Mouse (Mus musculus) liver, embryonic 16.5 days (tissue): ENCODE results near the gene Foxp4. TPM values are rescaled to one million over a fixed set of nuclear protein-coding genes. Genes with fewer than 3 reads are reported as not detected.
"Not testable (repeated sequence)": the region's sequence is repeated elsewhere in the genome, so short reads cannot be mapped to it uniquely, and the experiment has no call there.

Experiments
- ATAC-seq: fragments of 200-750 bp; cut with Nextera tagmentation; 2 replicates; pipeline ENCODE4 v1.8.0; 2017; ENCODE audit warnings: low read depth, mild to moderate bottlenecking, moderate number of reproducible peaks, moderate library complexity
- H3K27ac ChIP-seq: fragments of 300-500 bp; sonication (generic); 2 replicates; pipeline ENCODE4 v1.5.1; 2014; ENCODE audit warnings: mild to moderate bottlenecking, low read length
- H3K27me3 ChIP-seq: fragments of 300-500 bp; sonication (generic); 2 replicates; pipeline ENCODE4 v1.6.1; 2014; ENCODE audit warnings: low read depth, low read length, mixed read lengths; ENCODE audit not compliant: control insufficient read depth, insufficient read depth
- H3K36me3 ChIP-seq: fragments of 300-500 bp; sonication (generic); 2 replicates; pipeline ENCODE4 v1.6.1; 2014; ENCODE audit warnings: mild to moderate bottlenecking; ENCODE audit not compliant: control insufficient read depth, insufficient read depth
- H3K4me1 ChIP-seq: fragments of 300-500 bp; sonication (generic); 2 replicates; pipeline ENCODE4 v1.6.1; 2014; ENCODE audit warnings: low read depth, low read length, mixed read lengths; ENCODE audit not compliant: control insufficient read depth
- H3K4me2 ChIP-seq: fragments of 300-500 bp; sonication (generic); 2 replicates; pipeline ENCODE4 v1.6.1; 2014; ENCODE audit warnings: low read depth, low read length, mixed read lengths
- H3K4me3 ChIP-seq: fragments of 300-500 bp; sonication (generic); 2 replicates; pipeline ENCODE4 v1.5.1; 2014; ENCODE audit warnings: low read depth, mild to moderate bottlenecking, low read length
- H3K9ac ChIP-seq: fragments of 300-500 bp; sonication (generic); 2 replicates; pipeline ENCODE4 v1.6.1; 2014; ENCODE audit warnings: low read depth, low read length
- H3K9me3 ChIP-seq: fragments of 300-500 bp; sonication (generic); replicated peaks from 2 replicates; pipeline ENCODE4 v1.6.1; 2016; ENCODE audit warnings: low read length; ENCODE audit not compliant: control insufficient read depth
- WGBS: fragments of 180-500 bp; shearing (Covaris S2); extraction: QIAGEN DNeasy Blood & Tissue Kit; methylation state at CpG from one replicate; pipeline ENCODE4 v1.1.7; 2014; ENCODE audit not compliant: insufficient replicate concordance; 5-methylcytosine and 5-hydroxymethylcytosine counted together
- polyA plus RNA-seq: library from polyadenylated mRNA; unstranded; fragments of >200 nt; fragmentation: Nextera tagmentation; extraction: Ambion mirVana; gene quantifications from 2 replicates; pipeline ENCODE4 v1.2.1, GENCODE M21; 2015

Gene Foxp4
- polyA plus RNA-seq, 1 experiment from 2014 or later: 4.0 TPM

DNA sequence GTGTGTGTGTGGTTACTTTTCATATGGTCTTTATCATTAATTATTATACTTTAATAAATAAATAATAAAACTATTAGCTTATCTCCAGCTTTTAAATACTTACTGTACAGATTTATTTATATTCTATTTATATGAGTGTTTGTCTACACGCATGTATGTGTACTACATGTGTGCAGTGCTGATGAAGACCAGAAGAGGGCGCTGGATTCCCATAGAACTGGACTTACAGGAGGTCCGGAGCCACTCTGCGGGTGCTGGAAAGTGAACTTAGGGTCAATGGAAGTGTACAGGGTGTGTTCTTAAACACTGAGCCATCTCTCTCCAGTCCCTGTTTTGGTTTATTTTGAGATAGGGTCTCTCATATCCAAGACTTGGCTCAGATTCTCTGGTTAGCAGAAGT is 68.9 kb downstream of the Foxp4 start:
- Histone ChIP-seq H3K36me3 (no peaks in the 10 kb centered on the region), H3K4me1 (no peaks in the 10 kb centered on the region), H3K9ac (no peak overlapping the region), H3K9me3 (no peaks in the 10 kb centered on the region), H3K27ac (no peak overlapping the region), H3K27me3 (no peaks in the 10 kb centered on the region), H3K4me2 (no peak overlapping the region), H3K4me3 (no peak overlapping the region)
- ATAC-seq: no peak
- WGBS: 66% methylated on average over 4 of the region's 4 CpGs

DNA sequence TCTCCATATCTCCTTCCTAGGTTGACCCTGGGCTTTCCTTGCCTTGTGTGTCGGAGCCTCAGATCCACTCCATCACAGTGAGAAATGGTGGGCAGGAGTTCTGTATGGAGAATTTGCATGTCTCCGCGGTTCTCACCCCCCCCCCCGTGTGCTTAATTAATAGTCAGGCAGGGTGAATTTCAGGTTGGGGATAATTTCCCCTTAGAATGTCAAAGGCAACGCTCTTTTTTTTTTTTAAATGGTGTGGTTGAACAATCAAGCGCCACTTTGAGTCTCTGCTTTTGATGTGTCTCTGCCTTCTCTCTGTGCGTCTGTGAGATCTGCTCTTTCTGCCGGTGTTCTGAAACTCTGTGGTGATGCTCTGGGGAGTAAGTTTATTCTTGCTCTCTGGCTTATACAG is 69.5 kb downstream of the Foxp4 start:
- Histone ChIP-seq H3K4me2 (no peak overlapping the region), H3K9ac (no peak overlapping the region), H3K27ac (no peak overlapping the region), H3K36me3 (no peaks in the 10 kb centered on the region), H3K4me3 (no peak overlapping the region), H3K9me3 (no peaks in the 10 kb centered on the region), H3K27me3 (no peaks in the 10 kb centered on the region), H3K4me1 (no peaks in the 10 kb centered on the region)
- WGBS: 74% methylated on average over 8 of the region's 8 CpGs
- no peak for ATAC-seq

DNA sequence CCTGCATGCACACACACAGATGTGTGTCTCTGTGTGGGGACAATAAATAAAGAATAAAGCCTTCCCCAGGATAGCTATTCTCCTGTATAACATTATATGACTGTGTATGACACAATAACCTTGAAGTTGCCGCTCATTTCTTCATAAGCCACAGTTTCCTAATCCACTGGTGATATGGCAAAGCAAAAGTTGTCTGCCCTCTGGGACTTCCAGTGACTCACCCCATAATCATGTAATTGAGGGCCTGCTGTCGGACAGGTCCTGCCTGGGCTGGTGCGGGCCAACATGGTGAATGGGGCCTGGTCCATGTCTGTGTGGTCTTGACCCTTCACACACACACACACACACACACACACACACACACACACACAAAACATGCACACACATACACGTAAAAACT is 70.7 kb downstream of the Foxp4 start:
- no peak for ATAC-seq
- H3K9ac ChIP-seq: no peak overlapping the region
- no peak overlapping the region for H3K4me3 ChIP-seq
- H3K4me1 ChIP-seq: no peaks in the 10 kb centered on the region
- no peaks in the 10 kb centered on the region for H3K36me3 ChIP-seq
- no peaks in the 10 kb centered on the region for H3K27me3 ChIP-seq
- H3K4me2 ChIP-seq: no peak overlapping the region
- WGBS: 64% methylated on average over 4 of the region's 4 CpGs
- H3K9me3 ChIP-seq: no peaks in the 10 kb centered on the region
- no peak overlapping the region for H3K27ac ChIP-seq

- Histone ChIP-seq H3K27me3 (no peaks in the 10 kb centered on the region), H3K9me3 (no peaks in the 10 kb centered on the region), H3K4me1 (no peaks in the 10 kb centered on the region), H3K27ac (no peak overlapping the region), H3K9ac (no peak overlapping the region), H3K4me2 (no peak overlapping the region), H3K4me3 (no peak overlapping the region), H3K36me3 (no peaks in the 10 kb centered on the region)
- ATAC-seq: no peak
- WGBS: 67% methylated on average over 3 of the region's 4 CpGs
Measured at GRCm38 (mm10) chr17:47853336-47853735, 71.1 kb downstream of the Foxp4 start.

DNA sequence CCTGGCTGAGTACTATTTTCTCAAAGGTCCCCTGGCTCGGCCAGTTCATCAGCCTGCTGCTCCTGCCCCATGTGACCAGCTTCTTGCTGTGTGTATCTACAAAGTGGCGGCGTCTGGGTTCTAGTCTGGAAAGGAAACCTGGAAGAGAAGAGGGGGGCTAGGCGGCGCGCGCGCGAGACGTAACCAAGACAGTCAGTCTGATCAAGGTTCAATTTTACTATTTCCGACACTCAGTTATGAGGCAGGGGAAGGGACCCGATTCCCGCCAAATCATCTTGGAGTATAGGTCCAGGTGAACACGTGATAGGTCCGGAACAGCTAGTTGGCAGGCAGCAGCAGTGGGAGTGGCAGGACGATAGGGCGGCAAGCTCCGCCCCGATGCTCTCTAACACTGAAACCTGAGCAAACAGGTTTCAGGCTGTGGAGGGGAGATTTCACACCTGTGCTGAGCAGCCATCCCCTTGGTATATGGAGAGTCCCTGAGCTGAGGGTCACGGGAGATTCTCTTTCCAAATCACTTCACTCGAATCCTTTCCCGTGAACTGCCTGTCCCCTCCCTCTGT is 72.6 kb downstream of the Foxp4 start:
- Histone ChIP-seq H3K4me2 (peak overlapping the region; percentile 39; the same call in 1 of the 2 replicates), H3K4me3 (peak overlapping the region; percentile 8; the same call in 1 of the 2 replicates)
- 9% methylated on average over 22 of the region's 22 CpGs for WGBS
- ATAC-seq: peak; percentile 32; the same call in 1 of the 2 replicates
- not testable (repeated sequence) for H3K9me3 ChIP-seq, H3K9ac ChIP-seq, H3K27ac ChIP-seq, H3K27me3 ChIP-seq, H3K4me1 ChIP-seq, H3K36me3 ChIP-seq

DNA sequence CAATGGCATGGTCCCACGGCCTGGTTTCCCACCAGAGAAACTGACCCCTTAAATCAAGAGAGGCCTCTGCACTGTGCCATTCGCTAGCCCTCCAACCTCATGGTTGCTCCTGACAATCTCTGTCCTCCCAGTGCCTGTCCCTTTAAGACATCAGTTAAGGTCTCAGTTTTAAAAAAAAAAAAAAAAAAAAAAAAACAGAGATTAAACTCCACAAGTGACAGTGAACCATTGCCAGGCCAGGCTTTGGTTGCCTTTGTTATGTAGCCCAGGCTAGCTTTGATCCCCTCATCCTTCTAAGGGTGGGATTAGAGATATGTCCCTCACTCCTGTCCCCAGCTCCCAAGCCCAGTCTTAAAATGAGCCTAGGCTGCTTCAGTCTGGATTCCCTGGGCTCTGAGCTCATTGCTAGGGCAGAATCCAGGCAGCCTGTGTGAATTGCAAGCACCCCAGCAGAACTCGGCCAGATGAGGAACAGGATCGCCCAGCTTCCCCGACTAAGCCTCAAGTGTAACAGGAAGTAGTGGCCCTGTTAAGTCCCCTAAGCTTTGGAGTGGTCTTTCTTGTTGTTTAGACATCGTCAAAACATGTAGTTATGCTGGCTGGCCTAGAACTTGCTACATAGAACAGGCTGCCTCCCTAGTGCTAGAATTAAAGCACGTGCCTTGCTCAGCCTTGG is 73.7 kb downstream of the Foxp4 start:
- no peak overlapping the region for H3K4me3 ChIP-seq
- H3K4me2 ChIP-seq: no peak overlapping the region
- 37% methylated on average over 7 of the region's 7 CpGs for WGBS
- H3K36me3 ChIP-seq: no peaks in the 10 kb centered on the region
- no peak overlapping the region for H3K27ac ChIP-seq
- no peaks in the 10 kb centered on the region for H3K4me1 ChIP-seq
- ATAC-seq: no peak
- H3K9ac ChIP-seq: no peak overlapping the region
- H3K9me3 ChIP-seq: no peaks in the 10 kb centered on the region
- H3K27me3 ChIP-seq: no peaks in the 10 kb centered on the region

DNA sequence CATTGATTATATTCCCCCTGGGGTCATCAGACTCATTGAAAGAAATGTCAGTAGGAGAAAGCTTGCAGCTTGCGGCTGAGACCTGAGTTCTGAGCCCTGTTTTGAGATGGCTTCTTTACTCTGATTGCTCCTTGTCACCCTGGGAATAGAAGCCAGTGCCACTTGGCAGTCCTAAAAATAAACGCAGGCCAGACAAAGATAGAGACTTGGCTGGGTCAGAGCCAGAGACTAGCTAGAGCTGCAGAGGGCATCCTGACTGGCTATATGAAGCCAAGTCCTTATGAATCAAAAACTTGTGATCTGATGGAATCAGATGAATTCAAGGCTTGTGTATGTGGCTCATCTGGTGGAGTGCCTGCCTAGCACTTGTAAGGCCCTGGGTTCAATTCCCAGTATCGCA is 74.4 kb downstream of the Foxp4 start:
- Histone ChIP-seq H3K4me3 (no peak overlapping the region), H3K9ac (no peak overlapping the region), H3K27me3 (no peaks in the 10 kb centered on the region), H3K36me3 (no peaks in the 10 kb centered on the region), H3K4me1 (no peaks in the 10 kb centered on the region), H3K9me3 (no peaks in the 10 kb centered on the region), H3K27ac (no peak overlapping the region), H3K4me2 (no peak overlapping the region)
- WGBS: 65% methylated on average over 3 of the region's 3 CpGs
- no peak for ATAC-seq

GRCm38 (mm10) chr17:47847985-47848384 is 76.5 kb downstream of the Foxp4 start:
- no peaks in the 10 kb centered on the region for H3K4me1 ChIP-seq
- 65% methylated on average over 6 of the region's 6 CpGs for WGBS
- H3K9me3 ChIP-seq: 0 out of 2 replicates have a peak, but pooled peaks cover 2% of the 10 kb centered on the region
- H3K4me2 ChIP-seq: no peak overlapping the region
- H3K27ac ChIP-seq: no peak overlapping the region
- no peaks in the 10 kb centered on the region for H3K36me3 ChIP-seq
- no peak overlapping the region for H3K9ac ChIP-seq
- H3K27me3 ChIP-seq: no peaks in the 10 kb centered on the region
- ATAC-seq: no peak
- H3K4me3 ChIP-seq: no peak overlapping the region

DNA sequence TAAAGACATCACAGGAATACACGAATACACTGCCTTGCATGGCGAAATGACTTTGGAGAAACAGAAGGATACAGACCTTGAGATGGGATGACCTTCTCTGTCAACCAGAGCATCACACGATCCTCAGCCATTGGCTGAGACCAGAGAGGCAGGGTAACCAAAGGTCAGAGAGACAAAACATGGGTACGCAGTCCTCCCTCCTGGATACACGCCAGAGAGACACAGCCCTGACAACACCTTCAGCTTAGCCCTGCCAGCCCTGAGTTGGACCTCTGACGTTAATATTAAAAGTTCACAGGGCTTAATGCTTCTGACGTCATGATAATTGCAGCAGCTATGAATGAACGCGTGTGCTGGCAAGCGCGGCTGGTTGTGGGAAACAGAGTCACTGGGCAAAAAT is 78.8 kb downstream of the Foxp4 start:
- Histone ChIP-seq H3K4me1 (no peaks in the 10 kb centered on the region), H3K9ac (no peak overlapping the region), H3K9me3 (0 out of 2 replicates have a peak, but pooled peaks cover 2% of the 10 kb centered on the region), H3K27me3 (no peaks in the 10 kb centered on the region), H3K36me3 (no peaks in the 10 kb centered on the region), H3K4me3 (no peak overlapping the region), H3K27ac (no peak overlapping the region), H3K4me2 (no peak overlapping the region)
- ATAC-seq: peak; percentile 41; the same call in 1 of the 2 replicates
- WGBS: 62% methylated on average over 11 of the region's 11 CpGs
